ENCODE assay signal across 9 mouse cellular contexts in genomic region chr14:54884022-54884712, GRCm38 (mm10). TPM values are rescaled to one million over a fixed set of nuclear protein-coding genes. Genes with fewer than 3 reads are reported as not detected.
DNase-seq lines count a peak whose midpoint lies in the region; ATAC-seq and TF ChIP-seq lines count a peak whose summit lies in the region.
"Had no signal": no experiment of that assay in that cellular context is flagged by ENCODE, and none has a peak within 500 bp of the region (broad histone marks: within the 10 kb centered on the region; RNA-seq: fewer than 3 reads in every experiment).

No protein-coding gene starts in this region.

- no peak for DNase-seq in heart, embryonic 10.5 days (ENCODE audit: low spot score)
- no peak for DNase-seq in heart, adult 18-20 months
- DNase-seq in layer of hippocampus, adult 9-11 months: no peak
- no peak for DNase-seq in left cerebral cortex, postnatal 25 days (ENCODE audit: low spot score in 2 of 2)
- no peak for DNase-seq in testis, postnatal 14 days (ENCODE audit: low spot score)

- no peak for TF ChIP-seq CTCF in E14TG2a.4 (conservative IDR thresholded peaks at IDR 0.05; ENCODE audit: low read length)

- H3K9me3 ChIP-seq in heart, embryonic 10.5 days: no peaks in the 10 kb centered on the region
- no peaks in the 10 kb centered on the region for H3K9me3 ChIP-seq in E14TG2a.4 (ENCODE audit: low read length)
- no peaks in the 10 kb centered on the region for H3K9me3 ChIP-seq in heart, embryonic 16.5 days (replicated peaks; ENCODE audit: control insufficient read depth, low read length)

- peak; percentile 42; the same call in 1 of the 2 replicates for ATAC-seq in heart, embryonic 16.5 days (replicated peaks; ENCODE audit: extremely low read depth, insufficient read depth, low FRiP score)

- H3K27me3 ChIP-seq in heart, embryonic 10.5 days (ENCODE audit: insufficient read depth, poor library complexity, severe bottlenecking): no peaks in the 10 kb centered on the region
- H3K27me3 ChIP-seq in E14TG2a.4 (ENCODE audit: insufficient read depth, low read length): no peaks in the 10 kb centered on the region
- H3K27me3 ChIP-seq in heart, embryonic 16.5 days (ENCODE audit: control insufficient read depth, insufficient read depth, low read length): no peaks in the 10 kb centered on the region
- H3K27me3 ChIP-seq: Patski had no signal

- peaks cover 35% of the 10 kb centered on the region for H3K4me1 ChIP-seq in heart, embryonic 10.5 days
- H3K4me1 ChIP-seq in E14TG2a.4 (replicated peaks; ENCODE audit: low read depth, low read length): peaks cover 44% of the 10 kb centered on the region
- H3K4me1 ChIP-seq in heart, embryonic 16.5 days (ENCODE audit: control insufficient read depth, insufficient read depth, low read length): peaks cover 14% of the 10 kb centered on the region

- H3K9ac ChIP-seq in heart, embryonic 16.5 days (ENCODE audit: low read length): peak overlapping the region; percentile 91

- intact Hi-C loops in left cerebral cortex, postnatal 25 days (cut with DNase I): no loop called here

- peak overlapping the region; percentile 92 for H3K27ac ChIP-seq in heart, embryonic 10.5 days
- H3K27ac ChIP-seq in heart, embryonic 16.5 days (ENCODE audit: low read length): peak overlapping the region; percentile 98
- H3K27ac ChIP-seq in macrophage: peak overlapping the region; percentile 73

- 22% methylated on average over 21 of the region's 21 CpGs for WGBS in heart, embryonic 10.5 days
- 29% methylated on average over 21 of the region's 21 CpGs for WGBS in heart, embryonic 16.5 days
- WGBS in macrophage (ENCODE audit: missing documents): 75% methylated on average over 20 of the region's 21 CpGs

- peaks cover 27% of the 10 kb centered on the region; the same call in 1 of the 2 replicates for H3K36me3 ChIP-seq in heart, embryonic 10.5 days
- peaks cover 18% of the 10 kb centered on the region for H3K36me3 ChIP-seq in E14TG2a.4 (ENCODE audit: insufficient read depth, low read length)
- H3K36me3 ChIP-seq in heart, embryonic 16.5 days (ENCODE audit: control insufficient read depth, insufficient read depth): peaks cover 3% of the 10 kb centered on the region
- H3K36me3 ChIP-seq in macrophage (ENCODE audit: inconsistent target): no peaks in the 10 kb centered on the region; the same call in 1 of the 2 replicates

- H3K4me3 ChIP-seq in heart, embryonic 10.5 days: peak overlapping the region; percentile 78
- H3K4me3 ChIP-seq in E14TG2a.4 (replicated peaks; ENCODE audit: low read length) (peak overlapping the region; percentile 80), macrophage (ENCODE audit: inconsistent target) (peak overlapping the region; percentile 99)
- peak overlapping the region; percentile 82 for H3K4me3 ChIP-seq in heart, embryonic 16.5 days (ENCODE audit: low read length)

- H3K4me2 ChIP-seq in heart, embryonic 16.5 days (ENCODE audit: low read depth, low read length): peak overlapping the region; percentile 85

- H3K79me2 ChIP-seq in macrophage (ENCODE audit: inconsistent target): peaks cover 27% of the 10 kb centered on the region

RNA-seq across cellular contexts. Expression of gene Gm20521, which starts 0.9 kb away (rescaled TPM):
- not detected in 2 replicates for polyA plus RNA-seq in heart, embryonic 10.5 days (2016; fragmentation: Nextera tagmentation; extraction: Ambion mirVana)
- total RNA-seq in heart, adult 18-20 months (2021): 1 to 10 TPM; 6.6 to 9.0 TPM
- not detected in 2 replicates for polyA plus RNA-seq in heart, embryonic 16.5 days (2015; fragmentation: Nextera tagmentation; extraction: Ambion mirVana)
- total RNA-seq in macrophage (2018; cell fraction: chromatin; rRNA removed): 10 to 100 TPM in 1 of 26 experiments, 1 to 10 TPM in 21, not detected in 4; 1.0 to 17.5 (median 4.4) TPM
- 1 to 10 TPM in 22 of 26 experiments, under 1 TPM in 4; 0.39 to 3.3 (median 1.6) TPM for total RNA-seq in macrophage (2018; cell fraction: cytosol; rRNA removed)
- total RNA-seq in macrophage (2018; cell fraction: nucleus; rRNA removed): 1 to 10 TPM in 15 of 26 experiments, under 1 TPM in 3, not detected in 8; 0.60 to 4.3 (median 2.0) TPM
- polyA plus RNA-seq in macrophage (2018): 0.28 to 3.5 TPM (median 1.1 TPM) in 3 replicates
- 10 to 100 TPM in 1 of 2 experiments, 1 to 10 TPM in 1; 3.2 to 16.8 TPM for total RNA-seq in left cerebral cortex, postnatal 25 days (2021)

RNA-seq across cellular contexts. Expression of gene Bcl2l2, which starts 1.0 kb away (rescaled TPM):
- polyA plus RNA-seq in heart, embryonic 10.5 days (2016; fragmentation: Nextera tagmentation; extraction: Ambion mirVana): 2.8 and 3.0 TPM in 2 replicates
- total RNA-seq in heart, adult 18-20 months (2021): 10 to 100 TPM; 42.4 to 44.1 TPM
- polyA plus RNA-seq in heart, embryonic 16.5 days (2015; fragmentation: Nextera tagmentation; extraction: Ambion mirVana): 3.3 and 4.3 TPM in 2 replicates
- total RNA-seq in macrophage (2018; cell fraction: chromatin; rRNA removed): 100 to 1,000 TPM in 8 of 26 experiments, 10 to 100 TPM in 18; 45.7 to 139 (median 77.8) TPM
- 10 to 100 TPM; 14.9 to 22.5 (median 18.3) TPM for total RNA-seq in macrophage (2018; cell fraction: cytosol; rRNA removed)
- total RNA-seq in macrophage (2018; cell fraction: nucleus; rRNA removed): 100 to 1,000 TPM in 4 of 26 experiments, 10 to 100 TPM in 22; 52.2 to 123 (median 79.5) TPM
- 13.5 to 20.1 TPM (median 14.7 TPM) in 3 replicates for polyA plus RNA-seq in macrophage (2018)
- total RNA-seq in left cerebral cortex, postnatal 25 days (2021): 100 to 1,000 TPM; 135 to 136 TPM

RNA-seq across cellular contexts. Expression of gene Ppp1r3e, which starts 6.8 kb away (rescaled TPM):
- 0.98 and 1.00 TPM in 2 replicates for polyA plus RNA-seq in heart, embryonic 10.5 days (2016; fragmentation: Nextera tagmentation; extraction: Ambion mirVana)
- 1 to 10 TPM; 3.3 to 3.4 TPM for total RNA-seq in heart, adult 18-20 months (2021)
- polyA plus RNA-seq in heart, embryonic 16.5 days (2015; fragmentation: Nextera tagmentation; extraction: Ambion mirVana): 0.59 and 1.4 TPM in 2 replicates
- total RNA-seq in macrophage (2018; cell fraction: chromatin; rRNA removed): 10 to 100 TPM in 12 of 26 experiments, 1 to 10 TPM in 14; 2.9 to 25.7 (median 7.7) TPM
- total RNA-seq in macrophage (2018; cell fraction: cytosol; rRNA removed): 10 to 100 TPM in 25 of 26 experiments, 1 to 10 TPM in 1; 9.6 to 26.5 (median 15.9) TPM
- 10 to 100 TPM in 19 of 26 experiments, 1 to 10 TPM in 7; 7.2 to 45.8 (median 12.8) TPM for total RNA-seq in macrophage (2018; cell fraction: nucleus; rRNA removed)
- polyA plus RNA-seq in macrophage (2018): 9.4 to 27.5 TPM (median 11.3 TPM) in 3 replicates
- 10 to 100 TPM; 13.5 to 16.4 TPM for total RNA-seq in left cerebral cortex, postnatal 25 days (2021)

RNA-seq across cellular contexts. Expression of gene Pabpn1, which starts 8.1 kb away (rescaled TPM):
- 89.8 and 162 TPM in 2 replicates for polyA plus RNA-seq in heart, embryonic 10.5 days (2016; fragmentation: Nextera tagmentation; extraction: Ambion mirVana)
- 10 to 100 TPM; 39.1 to 46.9 TPM for total RNA-seq in heart, adult 18-20 months (2021)
- 61.9 and 68.4 TPM in 2 replicates for polyA plus RNA-seq in heart, embryonic 16.5 days (2015; fragmentation: Nextera tagmentation; extraction: Ambion mirVana)
- total RNA-seq in macrophage (2018; cell fraction: chromatin; rRNA removed): 100 to 1,000 TPM; 222 to 552 (median 353) TPM
- total RNA-seq in macrophage (2018; cell fraction: cytosol; rRNA removed): 10 to 100 TPM; 63.5 to 89.5 (median 74.3) TPM
- 100 to 1,000 TPM; 125 to 363 (median 195) TPM for total RNA-seq in macrophage (2018; cell fraction: nucleus; rRNA removed)
- 71.0 to 98.7 TPM (median 86.0 TPM) in 3 replicates for polyA plus RNA-seq in macrophage (2018)
- 100 to 1,000 TPM; 204 to 231 TPM for total RNA-seq in left cerebral cortex, postnatal 25 days (2021)

RNA-seq across cellular contexts. Expression of gene Homez, which starts 13.4 kb away (rescaled TPM):
- 10.3 and 11.0 TPM in 2 replicates for polyA plus RNA-seq in heart, embryonic 10.5 days (2016; fragmentation: Nextera tagmentation; extraction: Ambion mirVana)
- total RNA-seq in heart, adult 18-20 months (2021): 1 to 10 TPM; 4.7 to 5.5 TPM
- 4.9 and 6.4 TPM in 2 replicates for polyA plus RNA-seq in heart, embryonic 16.5 days (2015; fragmentation: Nextera tagmentation; extraction: Ambion mirVana)
- total RNA-seq in macrophage (2018; cell fraction: chromatin; rRNA removed): 1 to 10 TPM in 18 of 26 experiments, under 1 TPM in 7, not detected in 1; 0.55 to 5.2 (median 1.7) TPM
- total RNA-seq in macrophage (2018; cell fraction: cytosol; rRNA removed): 1 to 10 TPM; 1.5 to 7.2 (median 4.4) TPM
- total RNA-seq in macrophage (2018; cell fraction: nucleus; rRNA removed): 1 to 10 TPM in 24 of 26 experiments, under 1 TPM in 2; 0.58 to 6.8 (median 1.9) TPM
- 4.1 to 15.5 TPM (median 6.0 TPM) in 3 replicates for polyA plus RNA-seq in macrophage (2018)
- 10 to 100 TPM; 17.7 to 23.0 TPM for total RNA-seq in left cerebral cortex, postnatal 25 days (2021)
